Mouse (Mus musculus): Measurements from ENCODE around the gene 1700088E04Rik. TPM values are rescaled to one million over a fixed set of nuclear protein-coding genes. Genes with fewer than 3 reads are reported as not detected.

1700088E04Rik gene
- 1 to 10 TPM; 8.0 to 9.0 TPM for total RNA-seq (2021)
- long read RNA-seq, experiment 1, partial matches to known transcripts: 0 of 15 reads
- long read RNA-seq, experiment 1, other reads (novel, unspliced or antisense): 5 of 15 reads
- long read RNA-seq, experiment 2, partial matches to known transcripts: 1 of 4 reads
- long read RNA-seq, experiment 2, other reads (novel, unspliced or antisense): 3 of 4 reads

- DNase-seq (ENCODE audit: low spot score in 2 of 2): peak; percentile 88 to 91
These were observed at the start of gene 1700088E04Rik, which contains the start of gene Polr2f for GRCm38 (mm10) chr15:79140866-79141565. Gene 1700088E04Rik, minus strand, starts transcription at chr15:79141253. Gene Polr2f, plus strand, starts transcription at chr15:79141009.

DNA sequence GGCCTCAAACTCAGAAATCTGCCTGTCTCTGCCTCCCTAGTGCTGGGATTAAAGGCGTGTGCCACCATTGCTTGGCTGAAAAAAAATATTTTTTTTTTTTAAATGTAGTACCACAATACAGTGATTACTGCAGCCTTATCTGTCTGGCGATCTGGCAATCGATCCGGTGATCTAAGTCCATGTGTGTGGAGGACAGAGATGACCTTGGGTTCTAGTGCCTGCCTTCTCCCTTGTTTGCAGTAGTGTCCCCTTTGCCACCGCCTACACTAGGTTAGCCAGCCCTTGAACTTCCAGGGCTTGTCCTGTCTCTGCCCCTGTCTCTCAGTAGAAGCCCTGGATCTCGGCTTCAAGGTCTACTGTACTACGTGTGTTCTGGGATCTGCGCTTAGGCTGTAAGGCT, 46.8 kb upstream of the 1700088E04Rik start:
- no peak for DNase-seq (ENCODE audit: low spot score in 2 of 2)

GRCm38 (mm10) chr15:79185213-79185612, 44.2 kb upstream of the 1700088E04Rik start:
- DNase-seq (ENCODE audit: low spot score in 2 of 2): no peak

DNA sequence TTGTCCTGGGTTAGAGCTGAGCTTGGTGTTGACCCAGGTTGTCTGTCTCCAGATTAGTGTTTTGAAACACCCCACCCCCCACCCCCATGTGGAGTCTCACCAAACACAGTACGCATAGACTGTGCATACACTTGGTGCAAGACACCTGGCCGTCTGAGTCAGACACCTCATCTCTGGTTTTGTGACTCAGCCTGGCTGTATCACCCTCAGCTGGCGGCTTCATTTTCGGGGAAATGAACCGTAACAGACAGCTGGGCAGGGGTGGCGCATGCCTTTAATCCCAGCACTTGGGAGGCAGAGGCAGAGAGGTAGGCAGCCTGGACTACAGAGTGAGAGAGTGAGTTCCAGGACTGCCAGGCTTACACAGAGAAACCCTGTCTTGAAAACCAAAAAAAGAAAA, 35.9 kb upstream of the 1700088E04Rik start:
- no peak for DNase-seq (ENCODE audit: low spot score in 2 of 2)

GRCm38 (mm10) chr15:79166712-79167111, 25.7 kb upstream of the 1700088E04Rik start:
- DNase-seq (ENCODE audit: low spot score in 2 of 2): no peak

GRCm38 (mm10) chr15:79165140-79165539, 24.1 kb upstream of the 1700088E04Rik start, which contains the start of gene Sox10:
Gene Sox10, minus strand, starts transcription at chr15:79165240.
- no peak for DNase-seq (ENCODE audit: low spot score in 2 of 2)

- DNase-seq (ENCODE audit: low spot score in 2 of 2): no peak
These were observed 23.2 kb upstream of the 1700088E04Rik start for GRCm38 (mm10) chr15:79164251-79164650.

GRCm38 (mm10) chr15:79162822-79163221, 21.8 kb upstream of the 1700088E04Rik start:
- DNase-seq (ENCODE audit: low spot score in 2 of 2): no peak

- no peak for DNase-seq (ENCODE audit: low spot score in 2 of 2)
These were observed 21.2 kb upstream of the 1700088E04Rik start for GRCm38 (mm10) chr15:79162301-79162700.

GRCm38 (mm10) chr15:79155572-79155971, 14.5 kb upstream of the 1700088E04Rik start:
- DNase-seq (ENCODE audit: low spot score in 2 of 2): no peak

- no peak for DNase-seq (ENCODE audit: low spot score in 2 of 2)
These were observed 11.7 kb upstream of the 1700088E04Rik start for GRCm38 (mm10) chr15:79152709-79153108.

- no peak for DNase-seq (ENCODE audit: low spot score in 2 of 2)
These were observed 10.8 kb upstream of the 1700088E04Rik start for GRCm38 (mm10) chr15:79151881-79152280.

DNA sequence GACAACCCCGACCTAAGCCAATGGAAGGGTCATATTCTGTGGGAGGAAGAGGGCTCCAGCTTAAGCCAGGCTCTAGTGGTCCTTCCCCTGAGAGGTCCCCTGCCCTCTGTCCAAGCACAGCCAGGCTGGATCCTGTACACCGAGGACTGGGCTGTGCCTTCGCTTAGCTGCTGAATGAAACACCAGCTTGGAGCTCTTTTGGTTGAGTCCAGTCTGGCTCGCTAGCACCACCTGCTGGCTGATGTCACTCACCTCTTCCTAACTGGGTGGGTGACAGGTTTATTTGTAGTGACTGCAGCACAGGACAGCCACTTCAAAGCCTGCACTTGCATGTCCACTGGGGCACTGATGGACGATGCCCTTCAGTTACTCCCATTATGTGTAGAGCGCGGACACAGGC, 7.5 kb upstream of the 1700088E04Rik start:
- DNase-seq (ENCODE audit: low spot score in 2 of 2): peak; percentile 58 to 83

DNA sequence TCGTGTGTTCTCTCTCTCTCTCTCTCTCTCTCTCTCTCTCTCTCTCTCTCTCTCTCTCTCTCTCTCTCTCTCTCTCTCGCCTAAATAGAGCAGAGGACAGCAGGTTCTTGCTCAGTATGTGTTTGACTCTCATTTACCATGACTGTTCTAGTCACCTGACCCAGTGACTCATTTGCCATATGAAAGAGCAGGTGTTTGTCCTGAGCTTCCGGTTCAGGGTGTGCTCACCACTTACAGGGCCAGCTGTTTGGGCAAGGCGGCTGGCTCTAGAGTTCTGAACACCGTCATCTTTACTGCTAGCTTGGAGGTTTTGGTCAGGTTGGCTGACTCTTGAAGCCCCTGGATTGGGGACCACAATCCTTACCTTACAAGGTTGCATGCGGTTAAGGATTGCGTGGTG, 4.5 kb upstream of the 1700088E04Rik start:
- no peak for DNase-seq (ENCODE audit: low spot score in 2 of 2)

GRCm38 (mm10) chr15:79144021-79144420, 3.0 kb upstream of the 1700088E04Rik start:
- DNase-seq (ENCODE audit: low spot score in 2 of 2): no peak

DNA sequence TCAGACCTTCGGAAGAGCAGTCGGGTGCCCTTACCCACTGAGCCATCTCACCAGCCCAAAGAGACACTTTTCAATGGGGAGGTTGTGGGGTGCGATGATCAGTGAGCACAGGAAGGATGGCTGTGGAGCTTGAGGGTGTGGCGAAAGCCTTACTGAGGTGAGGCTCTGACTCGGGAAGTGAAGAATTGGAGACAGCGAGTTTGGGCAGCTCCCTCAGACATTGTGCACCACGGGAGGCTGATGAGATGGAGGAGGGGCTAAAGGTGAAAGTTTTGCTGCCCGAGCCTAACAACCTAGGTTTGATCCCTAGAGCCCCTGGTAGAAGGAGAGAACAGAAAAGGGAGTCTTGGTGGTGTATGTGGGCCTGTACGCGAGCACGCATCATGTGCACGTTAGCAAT, 2.3 kb upstream of the 1700088E04Rik start:
- no peak for DNase-seq (ENCODE audit: low spot score in 2 of 2)

- no peak for DNase-seq (ENCODE audit: low spot score in 2 of 2)
These were observed 489 bp upstream of the 1700088E04Rik start for GRCm38 (mm10) chr15:79141566-79141917.

DNA sequence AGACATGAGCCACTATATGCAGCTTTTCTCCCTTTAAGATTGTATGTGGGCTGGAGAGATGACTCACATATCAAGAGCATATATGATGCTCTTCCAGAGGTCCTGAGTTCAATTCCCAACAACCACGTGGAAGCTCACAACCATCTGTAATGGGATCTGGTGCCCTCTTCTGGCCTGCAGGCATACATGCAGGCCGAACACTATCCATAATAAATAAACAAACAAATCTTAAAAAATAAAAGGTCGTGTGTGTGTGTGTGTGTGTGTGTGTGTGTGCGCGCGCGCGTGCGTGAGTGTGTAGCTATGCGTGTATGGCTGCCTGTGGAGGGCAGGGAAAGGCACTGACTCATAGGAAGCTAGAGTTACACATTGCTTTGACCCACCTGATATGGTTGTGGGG, 1.4 kb downstream of the 1700088E04Rik start:
- no peak for DNase-seq (ENCODE audit: low spot score in 2 of 2)

DNA sequence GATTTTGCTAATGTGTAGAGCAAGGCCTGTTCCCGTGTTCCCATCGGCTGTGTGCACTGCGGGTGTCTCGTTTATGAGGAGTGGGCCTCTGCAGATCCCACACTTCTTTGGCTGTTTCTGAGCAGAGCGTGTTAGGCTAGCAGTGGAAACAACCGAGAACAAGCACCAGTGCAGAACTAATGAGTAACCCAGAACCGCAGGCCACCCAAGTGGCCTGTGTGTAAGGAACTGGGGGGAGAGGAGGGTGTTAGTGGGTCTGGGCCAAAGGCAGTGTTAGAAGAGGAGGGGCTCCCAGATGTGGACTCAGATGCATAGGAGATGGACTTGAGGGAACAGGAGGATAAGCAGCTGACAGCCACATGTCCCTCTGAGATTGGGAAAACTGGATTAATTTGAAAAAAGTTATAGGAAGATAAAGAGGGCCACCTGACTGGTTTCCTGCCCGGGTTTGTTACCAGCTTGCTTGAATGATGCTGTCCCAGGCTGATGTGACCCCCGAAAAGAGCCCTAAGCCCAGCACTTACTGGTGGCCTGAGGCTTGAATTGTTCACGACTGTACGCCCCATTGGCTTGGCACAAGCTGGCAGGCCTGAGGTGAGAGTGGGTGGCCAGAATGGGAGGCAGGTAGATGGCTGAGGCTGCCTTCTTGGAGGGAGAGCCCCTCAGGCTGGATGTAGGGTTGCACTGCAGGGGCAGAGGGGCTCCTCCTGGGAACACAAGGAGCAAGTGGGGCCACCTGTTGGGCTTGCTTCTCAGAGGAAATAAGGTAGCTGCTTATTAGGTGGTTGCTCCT, 5.1 kb downstream of the 1700088E04Rik start:
- DNase-seq (ENCODE audit: low spot score in 2 of 2): no peak

- no peak for DNase-seq (ENCODE audit: low spot score in 2 of 2)
These were observed 5.7 kb downstream of the 1700088E04Rik start for GRCm38 (mm10) chr15:79135332-79135731.

DNA sequence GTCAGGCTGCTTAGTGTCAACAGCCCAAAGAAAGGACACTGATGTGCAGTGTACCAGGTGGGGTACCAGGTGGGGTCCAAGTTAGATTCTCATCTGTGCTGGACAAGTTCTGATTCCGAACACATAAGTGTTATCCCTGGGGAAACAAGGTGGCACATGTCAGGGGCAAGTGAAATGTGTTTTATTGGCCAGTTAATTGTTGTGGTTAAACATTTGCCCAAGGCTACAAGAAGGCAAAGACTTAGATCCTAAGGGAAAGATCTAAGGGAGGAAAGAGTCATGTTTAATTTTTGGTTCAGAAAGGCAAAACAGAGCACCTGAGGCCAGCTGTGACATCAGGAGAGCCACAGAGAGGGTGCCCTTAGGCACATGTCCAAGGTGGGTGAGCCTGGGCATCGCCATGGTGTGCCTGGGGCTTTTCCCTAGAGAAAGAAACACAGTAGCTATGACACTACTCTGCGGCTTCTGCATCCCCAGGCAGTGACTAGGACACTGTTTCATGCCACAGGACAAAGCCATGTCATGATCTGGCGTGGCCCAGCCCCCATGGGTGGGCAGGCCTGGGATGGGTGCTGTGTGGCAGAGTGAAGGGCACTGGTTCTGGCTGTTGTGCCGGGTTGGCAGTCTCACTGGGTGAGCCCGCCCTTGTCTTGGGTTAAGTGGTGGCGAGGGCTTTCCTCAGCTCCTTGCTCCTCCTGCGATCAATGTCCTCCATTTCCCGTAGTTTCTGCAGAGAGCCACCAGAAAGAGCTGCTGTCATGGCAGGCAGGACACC, 6.4 kb downstream of the 1700088E04Rik start:
- DNase-seq (ENCODE audit: low spot score in 2 of 2): no peak

Measured in adrenal gland, postnatal 4 days (tissue).